Mouse (Mus musculus) hindbrain, embryonic 16.5 days (tissue): ENCODE results near the gene Wwc2. TPM values are rescaled to one million over a fixed set of nuclear protein-coding genes. Genes with fewer than 3 reads are reported as not detected.

Experiments used
- ATAC-seq: fragments of 200-750 bp; cut with Nextera tagmentation; 2 replicates; pipeline ENCODE4 v1.8.0; 2017; ENCODE audit warnings: moderate TSS enrichment, moderate library complexity
- H3K27ac ChIP-seq: fragments of 300-500 bp; sonication (generic); 2 replicates; pipeline ENCODE4 v1.5.1; 2014; ENCODE audit warnings: low read depth, mild to moderate bottlenecking, control low read depth, low read length, moderate library complexity
- H3K27me3 ChIP-seq: fragments of 300-500 bp; sonication (generic); replicated peaks from 2 replicates; pipeline ENCODE4 v1.6.1; 2014; ENCODE audit warnings: low read length; ENCODE audit not compliant: control insufficient read depth, insufficient read depth
- H3K36me3 ChIP-seq: fragments of 300-500 bp; sonication (generic); 2 replicates; pipeline ENCODE4 v1.6.1; 2014; ENCODE audit warnings: mild to moderate bottlenecking, low read length, moderate library complexity, mixed read lengths; ENCODE audit not compliant: control insufficient read depth, insufficient read depth
- H3K4me1 ChIP-seq: fragments of 300-500 bp; sonication (generic); 2 replicates; pipeline ENCODE4 v1.6.1; 2014; ENCODE audit warnings: low read depth, low read length; ENCODE audit not compliant: control insufficient read depth, insufficient read depth
- H3K4me2 ChIP-seq: fragments of 300-500 bp; sonication (generic); 2 replicates; pipeline ENCODE4 v1.6.1; 2014; ENCODE audit warnings: mild to moderate bottlenecking, low read length, control low read depth, moderate library complexity
- H3K4me3 ChIP-seq: fragments of 300-500 bp; sonication (generic); 2 replicates; pipeline ENCODE4 v1.5.1; 2014; ENCODE audit warnings: mild to moderate bottlenecking, low read length, control low read depth, moderate library complexity
- H3K9ac ChIP-seq: fragments of 300-500 bp; sonication (generic); 2 replicates; pipeline ENCODE4 v1.6.1; 2014; ENCODE audit warnings: low read depth, mild to moderate bottlenecking, control low read depth, low read length, moderate library complexity
- H3K9me3 ChIP-seq: fragments of 300-500 bp; sonication (generic); 2 replicates; pipeline ENCODE4 v1.6.1; 2014; ENCODE audit warnings: mild to moderate bottlenecking, low read length, moderate library complexity; ENCODE audit not compliant: control insufficient read depth
- WGBS: fragments of 180-500 bp; shearing (Covaris S2); extraction: QIAGEN DNeasy Blood & Tissue Kit; methylation state at CpG from one replicate; pipeline ENCODE4 v1.1.7; 2014; 5-methylcytosine and 5-hydroxymethylcytosine counted together
- polyA plus RNA-seq: library from polyadenylated mRNA; unstranded; fragments of >200 nt; fragmentation: Nextera tagmentation; extraction: Ambion mirVana; gene quantifications from 2 replicates; pipeline ENCODE4 v1.2.1, GENCODE M21; 2015

Wwc2 gene
- polyA plus RNA-seq, 1 experiment from 2014 or later, result 5.4 TPM

GRCm38 (mm10) chr8:47791986-47792385 lies 198.7 kb downstream of the Wwc2 start:
- Histone ChIP-seq H3K4me1 (no peaks in the 10 kb centered on the region), H3K4me3 (no peak overlapping the region), H3K4me2 (no peak overlapping the region), H3K9ac (no peak overlapping the region), H3K27me3 (no peaks in the 10 kb centered on the region), H3K27ac (no peak overlapping the region), H3K9me3 (no peaks in the 10 kb centered on the region), H3K36me3 (no peaks in the 10 kb centered on the region)
- 61% methylated on average over 9 of the region's 9 CpGs for WGBS
- ATAC-seq, result no peak

- Histone ChIP-seq H3K27me3 (no peaks in the 10 kb centered on the region), H3K36me3 (no peaks in the 10 kb centered on the region), H3K4me2 (peak overlapping the region; percentile 1; the same call in 1 of the 2 replicates), H3K4me1 (no peaks in the 10 kb centered on the region), H3K9me3 (no peaks in the 10 kb centered on the region), H3K27ac (no peak overlapping the region), H3K4me3 (no peak overlapping the region), H3K9ac (no peak overlapping the region)
- ATAC-seq, result no peak
- WGBS, result 55% methylated on average over 10 of the region's 10 CpGs
Observed at GRCm38 (mm10) chr8:47787705-47788104, 203.0 kb downstream of the Wwc2 start.

- 96% methylated on average over 15 of the region's 15 CpGs for WGBS
- ATAC-seq, result no peak
- Histone ChIP-seq H3K4me1 (no peaks in the 10 kb centered on the region), H3K27ac (no peak overlapping the region), H3K4me3 (no peak overlapping the region), H3K4me2 (no peak overlapping the region), H3K36me3 (no peaks in the 10 kb centered on the region), H3K9me3 (no peaks in the 10 kb centered on the region), H3K27me3 (no peaks in the 10 kb centered on the region), H3K9ac (no peak overlapping the region)
Observed at GRCm38 (mm10) chr8:47786323-47786722, 204.4 kb downstream of the Wwc2 start.

- 84% methylated on average over 7 of the region's 7 CpGs for WGBS
- no peak overlapping the region for H3K4me3 ChIP-seq
- no peaks in the 10 kb centered on the region for H3K27me3 ChIP-seq
- no peak overlapping the region for H3K27ac ChIP-seq
- no peaks in the 10 kb centered on the region for H3K4me1 ChIP-seq
- H3K9ac ChIP-seq, result no peak overlapping the region
- no peaks in the 10 kb centered on the region for H3K36me3 ChIP-seq
- H3K9me3 ChIP-seq, result no peaks in the 10 kb centered on the region
- no peak overlapping the region for H3K4me2 ChIP-seq
- ATAC-seq, result no peak
Observed at GRCm38 (mm10) chr8:47784436-47784835, 206.3 kb downstream of the Wwc2 start.

- 91% methylated on average over 6 of the region's 6 CpGs for WGBS
- no peak overlapping the region for H3K4me3 ChIP-seq
- no peaks in the 10 kb centered on the region for H3K36me3 ChIP-seq
- no peak overlapping the region for H3K4me2 ChIP-seq
- no peak overlapping the region for H3K9ac ChIP-seq
- no peaks in the 10 kb centered on the region for H3K9me3 ChIP-seq
- no peaks in the 10 kb centered on the region for H3K27me3 ChIP-seq
- H3K4me1 ChIP-seq, result no peaks in the 10 kb centered on the region
- H3K27ac ChIP-seq, result no peak overlapping the region
- no peak for ATAC-seq
Observed at GRCm38 (mm10) chr8:47783944-47784343, 206.8 kb downstream of the Wwc2 start.

- 92% methylated on average over 2 of the region's 2 CpGs for WGBS
- no peak for ATAC-seq
- H3K4me1 ChIP-seq, result no peaks in the 10 kb centered on the region
Observed at GRCm38 (mm10) chr8:47783544-47783943, 207.2 kb downstream of the Wwc2 start.

GRCm38 (mm10) chr8:47781881-47782280 lies 208.8 kb downstream of the Wwc2 start:
- H3K27me3 ChIP-seq, result no peaks in the 10 kb centered on the region
- H3K4me2 ChIP-seq, result no peak overlapping the region
- ATAC-seq, result no peak
- H3K4me1 ChIP-seq, result no peaks in the 10 kb centered on the region
- WGBS, result 89% methylated on average over 4 of the region's 4 CpGs
- H3K9ac ChIP-seq, result no peak overlapping the region
- no peak overlapping the region for H3K27ac ChIP-seq
- H3K4me3 ChIP-seq, result no peak overlapping the region
- no peaks in the 10 kb centered on the region for H3K9me3 ChIP-seq
- no peaks in the 10 kb centered on the region for H3K36me3 ChIP-seq

More at GRCm38 (mm10) chr8:47783544-47783943, 207.2 kb downstream of the Wwc2 start:
- Histone ChIP-seq H3K4me3 (no peak overlapping the region), H3K9ac (no peak overlapping the region), H3K4me2 (no peak overlapping the region), H3K27me3 (no peaks in the 10 kb centered on the region), H3K36me3 (no peaks in the 10 kb centered on the region), H3K9me3 (no peaks in the 10 kb centered on the region), H3K27ac (no peak overlapping the region)

GRCm38 (mm10) chr8:47779589-47779988 lies 211.1 kb downstream of the Wwc2 start:
- H3K9ac ChIP-seq, result no peak overlapping the region
- H3K4me3 ChIP-seq, result no peak overlapping the region
- no peaks in the 10 kb centered on the region for H3K36me3 ChIP-seq
- no peaks in the 10 kb centered on the region for H3K9me3 ChIP-seq
- no peaks in the 10 kb centered on the region for H3K27me3 ChIP-seq
- H3K4me1 ChIP-seq, result no peaks in the 10 kb centered on the region
- H3K27ac ChIP-seq, result no peak overlapping the region
- no peak overlapping the region for H3K4me2 ChIP-seq
- ATAC-seq, result no peak
- 90% methylated on average over 6 of the region's 6 CpGs for WGBS

- no peak overlapping the region for H3K9ac ChIP-seq
- H3K4me1 ChIP-seq, result no peaks in the 10 kb centered on the region
- no peaks in the 10 kb centered on the region for H3K9me3 ChIP-seq
- no peak overlapping the region for H3K4me3 ChIP-seq
- H3K27ac ChIP-seq, result no peak overlapping the region
- 93% methylated on average over 7 of the region's 7 CpGs for WGBS
- ATAC-seq, result no peak
- no peaks in the 10 kb centered on the region for H3K36me3 ChIP-seq
- no peaks in the 10 kb centered on the region for H3K27me3 ChIP-seq
- no peak overlapping the region for H3K4me2 ChIP-seq
Observed at GRCm38 (mm10) chr8:47777415-47777814, 213.3 kb downstream of the Wwc2 start.
